Mouse (Mus musculus): ENCODE data around the gene Gm7102. TPM values are rescaled to one million over a fixed set of nuclear protein-coding genes. Genes with fewer than 3 reads are reported as not detected.

Gm7102 gene
- polyA plus RNA-seq, 1 experiment from 2014 or later: 0.19 TPM

DNA sequence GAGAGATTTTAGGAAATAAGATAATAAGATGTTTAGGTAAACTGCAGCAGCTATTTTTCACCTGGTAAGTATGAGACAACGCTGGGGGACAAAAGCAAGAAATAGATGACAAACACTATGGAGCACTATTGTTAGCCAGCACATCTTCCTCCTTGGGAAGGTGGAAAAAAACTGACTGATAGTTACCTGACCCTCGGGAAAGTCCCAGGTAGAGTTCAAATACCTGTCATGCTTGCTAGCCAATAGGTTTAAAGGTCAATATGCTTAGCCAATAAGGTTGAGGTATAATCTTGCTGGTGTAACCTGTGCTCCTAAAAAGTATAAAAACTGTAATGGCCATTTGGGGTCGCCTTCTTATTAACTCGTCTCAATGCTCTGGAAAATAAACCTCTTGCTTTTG is 34.8 kb downstream of the Gm7102 start:
- Histone ChIP-seq H3K27ac (ENCODE audit: low read length) (peak overlapping the region; percentile 35; the same call in 1 of the 2 replicates), H3K9ac (replicated peaks; ENCODE audit: low read length) (peak overlapping the region; percentile 57)
- no peak for ATAC-seq (ENCODE audit: low FRiP score, low TSS enrichment)

GRCm38 (mm10) chr19:61140342-61141206 is 35.5 kb downstream of the Gm7102 start, which contains the start of gene Zfp950:
Gene Zfp950 (minus strand): TSS chr19:61140840.
- H3K4me2 ChIP-seq (replicated peaks; ENCODE audit: low read depth, low read length): peak within 1 kb of the TSS; percentile 51
- no peaks in the 10 kb centered on the region for H3K36me3 ChIP-seq (ENCODE audit: insufficient read depth, low read length)
- peaks cover 11% of the 10 kb centered on the region for H3K4me1 ChIP-seq (ENCODE audit: insufficient read depth, low read length)
- H3K9me3 ChIP-seq (ENCODE audit: low read length): no peaks in the 10 kb centered on the region
- ATAC-seq (ENCODE audit: low FRiP score, low TSS enrichment): peak; percentile 99
- H3K27ac ChIP-seq (ENCODE audit: low read length): peak within 1 kb of the TSS; percentile 35; the same call in 1 of the 2 replicates
- peak within 1 kb of the TSS; percentile 76 for H3K4me3 ChIP-seq (ENCODE audit: low read length)
- H3K9ac ChIP-seq (replicated peaks; ENCODE audit: low read length): peak within 1 kb of the TSS; percentile 84
- no peaks in the 10 kb centered on the region for H3K27me3 ChIP-seq (ENCODE audit: insufficient read depth, low read length)
- under 1% methylated on average over 18 of the region's 18 CpGs for WGBS

More for the DNA sequence above, 34.8 kb downstream of the Gm7102 start:
- Histone ChIP-seq H3K4me1 (ENCODE audit: insufficient read depth, low read length) (peaks cover 11% of the 10 kb centered on the region), H3K27me3 (ENCODE audit: insufficient read depth, low read length) (no peaks in the 10 kb centered on the region), H3K9me3 (ENCODE audit: low read length) (no peaks in the 10 kb centered on the region), H3K4me2 (replicated peaks; ENCODE audit: low read depth, low read length) (peak overlapping the region; percentile 51), H3K4me3 (ENCODE audit: low read length) (peak overlapping the region; percentile 76), H3K36me3 (ENCODE audit: insufficient read depth, low read length) (no peaks in the 10 kb centered on the region)
- 21% methylated on average over 4 of the region's 4 CpGs for WGBS

- Histone ChIP-seq H3K27me3 (ENCODE audit: insufficient read depth, low read length) (no peaks in the 10 kb centered on the region), H3K4me2 (replicated peaks; ENCODE audit: low read depth, low read length) (no peak overlapping the region), H3K9ac (replicated peaks; ENCODE audit: low read length) (no peak overlapping the region), H3K36me3 (ENCODE audit: insufficient read depth, low read length) (0 out of 2 replicates have a peak, but pooled peaks cover 2% of the 10 kb centered on the region), H3K9me3 (ENCODE audit: low read length) (no peaks in the 10 kb centered on the region), H3K4me1 (ENCODE audit: insufficient read depth, low read length) (peaks cover 11% of the 10 kb centered on the region), H3K4me3 (ENCODE audit: low read length) (no peak overlapping the region), H3K27ac (ENCODE audit: low read length) (no peak overlapping the region)
- ATAC-seq (ENCODE audit: low FRiP score, low TSS enrichment): no peak
These were observed 37.5 kb downstream of the Gm7102 start for GRCm38 (mm10) chr19:61138655-61139054.

DNA sequence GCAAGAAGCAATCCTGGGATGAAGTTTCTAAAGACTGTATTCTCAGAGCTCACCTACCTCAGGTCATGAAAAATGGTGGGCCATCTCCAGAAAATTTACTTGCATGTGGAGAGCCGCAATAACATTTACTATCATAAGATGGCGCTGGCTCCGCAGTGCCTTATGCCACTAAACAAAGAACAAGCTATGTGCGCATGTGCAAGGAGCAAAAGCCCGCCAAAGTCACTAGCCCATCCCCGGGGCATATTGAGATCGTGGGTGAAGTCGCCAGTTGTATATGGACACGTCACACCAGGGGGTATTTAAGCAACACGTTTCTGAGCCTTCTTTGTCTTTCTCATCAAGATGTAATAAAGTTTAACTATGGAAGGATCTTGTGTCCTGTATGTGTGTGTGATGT is 45.0 kb downstream of the Gm7102 start:
- Histone ChIP-seq H3K4me3 (ENCODE audit: low read length) (no peak overlapping the region), H3K27ac (ENCODE audit: low read length) (no peak overlapping the region), H3K36me3 (ENCODE audit: insufficient read depth, low read length) (0 out of 2 replicates have a peak, but pooled peaks cover 6% of the 10 kb centered on the region), H3K9ac (replicated peaks; ENCODE audit: low read length) (no peak overlapping the region), H3K4me1 (ENCODE audit: insufficient read depth, low read length) (no peaks in the 10 kb centered on the region), H3K4me2 (replicated peaks; ENCODE audit: low read depth, low read length) (no peak overlapping the region), H3K27me3 (ENCODE audit: insufficient read depth, low read length) (no peaks in the 10 kb centered on the region), H3K9me3 (ENCODE audit: low read length) (peaks cover 8% of the 10 kb centered on the region)
- 92% methylated on average over 10 of the region's 10 CpGs for WGBS
- no peak for ATAC-seq (ENCODE audit: low FRiP score, low TSS enrichment)

Other genes with a start within 250 kb of the Gm7102 start
- 32.6 and 39.6 TPM in 2 replicates for gene Zfp950, start 35.5 kb downstream of the Gm7102 start, polyA plus RNA-seq (2015; fragmentation: Nextera tagmentation; extraction: Ambion mirVana)
- not detected in 2 replicates for gene Gm6020, start 7.6 kb upstream of the Gm7102 start, polyA plus RNA-seq (2015; fragmentation: Nextera tagmentation; extraction: Ambion mirVana)
- 40.4 and 50.5 TPM in 2 replicates for gene Csf2ra, start 52.1 kb upstream of the Gm7102 start, polyA plus RNA-seq (2015; fragmentation: Nextera tagmentation; extraction: Ambion mirVana)
- gene Gm21060, start 120.8 kb upstream of the Gm7102 start, polyA plus RNA-seq (2015; fragmentation: Nextera tagmentation; extraction: Ambion mirVana): not detected in 2 replicates